ENCODE assay signal across 30 mouse cellular contexts in genomic region chr7:112452471-112452870, GRCm38 (mm10). TPM values are rescaled to one million over a fixed set of nuclear protein-coding genes. Genes with fewer than 3 reads are reported as not detected.
DNase-seq lines count a peak whose midpoint lies in the region; ATAC-seq lines count a peak whose summit lies in the region.
"Had no signal": no experiment of that assay in that cellular context is flagged by ENCODE, and none has a peak within 500 bp of the region (broad histone marks: within the 10 kb centered on the region; RNA-seq: fewer than 3 reads in every experiment).

No protein-coding gene starts in this region.

- WGBS in embryonic facial prominence, embryonic 13.5 days = 54% methylated on average over 5 of the region's 5 CpGs
- 68% methylated on average over 5 of the region's 5 CpGs for WGBS in embryonic facial prominence, embryonic 10.5 days
- WGBS in midbrain, embryonic 11.5 days = 70% methylated on average over 5 of the region's 5 CpGs
- WGBS in midbrain, embryonic 15.5 days = 66% methylated on average over 5 of the region's 5 CpGs
- 28% methylated on average over 5 of the region's 5 CpGs for WGBS in stomach, embryonic 14.5 days

- no peaks in the 10 kb centered on the region for H3K9me3 ChIP-seq in embryonic facial prominence, embryonic 13.5 days
- H3K9me3 ChIP-seq in embryonic facial prominence, embryonic 10.5 days = no peaks in the 10 kb centered on the region
- H3K9me3 ChIP-seq in midbrain, embryonic 11.5 days (ENCODE audit: control insufficient read depth, low read length) = no peaks in the 10 kb centered on the region
- H3K9me3 ChIP-seq in midbrain, embryonic 15.5 days = no peaks in the 10 kb centered on the region
- H3K9me3 ChIP-seq in stomach, embryonic 14.5 days (ENCODE audit: control insufficient read depth, low read depth, low read length) = no peaks in the 10 kb centered on the region

- no peaks in the 10 kb centered on the region for H3K36me3 ChIP-seq in embryonic facial prominence, embryonic 13.5 days
- no peaks in the 10 kb centered on the region for H3K36me3 ChIP-seq in embryonic facial prominence, embryonic 10.5 days (replicated peaks)
- H3K36me3 ChIP-seq in midbrain, embryonic 11.5 days (ENCODE audit: control insufficient read depth, insufficient read depth, low read length) = no peaks in the 10 kb centered on the region
- no peaks in the 10 kb centered on the region for H3K36me3 ChIP-seq in midbrain, embryonic 15.5 days (replicated peaks)
- H3K36me3 ChIP-seq in stomach, embryonic 14.5 days (ENCODE audit: control insufficient read depth, insufficient read depth, low read length) = no peaks in the 10 kb centered on the region
- H3K36me3 ChIP-seq: G1E had no signal

- ATAC-seq in embryonic facial prominence, embryonic 13.5 days (ENCODE audit: insufficient number of reproducible peaks, insufficient read depth, low FRiP score, low TSS enrichment, low read depth) = no peak
- ATAC-seq in midbrain, embryonic 11.5 days (ENCODE audit: low FRiP score) = no peak
- ATAC-seq in midbrain, embryonic 15.5 days (replicated peaks) = no peak
- no peak for ATAC-seq in stomach, embryonic 14.5 days (ENCODE audit: insufficient number of reproducible peaks, insufficient read depth, low FRiP score, low read depth)
- ATAC-seq: forebrain, embryonic 14.5 days; midbrain, embryonic 16.5 days had no signal

- no peak for DNase-seq in embryonic facial prominence, embryonic 10.5 days (ENCODE audit: low spot score)
- DNase-seq in midbrain, embryonic 11.5 days (ENCODE audit: low spot score, missing footprints) = peak; percentile 81
- no peak for DNase-seq in layer of hippocampus, postnatal 10 days (ENCODE audit: low spot score in 2 of 2)
- no peak for DNase-seq in left cerebral cortex, adult 8-10 months (ENCODE audit: low spot score in 2 of 2)
- no peak for DNase-seq in spleen, postnatal 36 days (ENCODE audit: low spot score in 2 of 2)
- DNase-seq: adrenal gland, postnatal 14 days; cerebellum, adult 11 months; cerebellum, adult 9-10 months; cerebellum, postnatal 36 days; gastrocnemius, postnatal 25 days; heart, adult 11 months; kidney, adult 8-10 months; kidney, postnatal 4 days; liver; right cerebral cortex, postnatal 25 days; thymus, postnatal 14 days had no signal

- no peak overlapping the region for H3K4me3 ChIP-seq in embryonic facial prominence, embryonic 13.5 days
- H3K4me3 ChIP-seq in embryonic facial prominence, embryonic 10.5 days = no peak overlapping the region
- H3K4me3 ChIP-seq in midbrain, embryonic 11.5 days (ENCODE audit: low read depth, low read length) = no peak overlapping the region
- no peak overlapping the region for H3K4me3 ChIP-seq in midbrain, embryonic 15.5 days
- no peak overlapping the region for H3K4me3 ChIP-seq in stomach, embryonic 14.5 days (ENCODE audit: low read depth, low read length)

- H3K27ac ChIP-seq in embryonic facial prominence, embryonic 13.5 days = 0 out of 2 replicates have a peak overlapping the region, but pooled peaks have one; percentile 53
- H3K27ac ChIP-seq in embryonic facial prominence, embryonic 10.5 days (replicated peaks) = no peak overlapping the region
- no peak overlapping the region for H3K27ac ChIP-seq in midbrain, embryonic 11.5 days (ENCODE audit: low read depth, low read length)
- H3K27ac ChIP-seq in midbrain, embryonic 15.5 days = no peak overlapping the region
- H3K27ac ChIP-seq in stomach, embryonic 14.5 days (ENCODE audit: low read length) = peak overlapping the region; percentile 71; the same call in 1 of the 2 replicates
- H3K27ac ChIP-seq: hindbrain, embryonic 14.5 days; kidney, postnatal 0 days; liver, embryonic 14.5 days; macrophage had no signal

- H3K4me2 ChIP-seq in embryonic facial prominence, embryonic 13.5 days = no peak overlapping the region
- H3K4me2 ChIP-seq in midbrain, embryonic 11.5 days = no peak overlapping the region
- H3K4me2 ChIP-seq in midbrain, embryonic 15.5 days = no peak overlapping the region
- H3K4me2 ChIP-seq in stomach, embryonic 14.5 days (replicated peaks; ENCODE audit: low read depth, low read length) = no peak overlapping the region
- H3K4me2 ChIP-seq: heart, embryonic 11.5 days; hindbrain, embryonic 14.5 days had no signal

- no peaks in the 10 kb centered on the region for H3K27me3 ChIP-seq in embryonic facial prominence, embryonic 13.5 days
- H3K27me3 ChIP-seq in embryonic facial prominence, embryonic 10.5 days (replicated peaks; ENCODE audit: low read depth, poor library complexity, severe bottlenecking) = no peaks in the 10 kb centered on the region
- H3K27me3 ChIP-seq in midbrain, embryonic 11.5 days (ENCODE audit: control insufficient read depth, insufficient read depth, low read length) = no peaks in the 10 kb centered on the region
- no peaks in the 10 kb centered on the region for H3K27me3 ChIP-seq in midbrain, embryonic 15.5 days (replicated peaks)
- no peaks in the 10 kb centered on the region for H3K27me3 ChIP-seq in stomach, embryonic 14.5 days (ENCODE audit: control insufficient read depth, insufficient read depth, low read length)
- H3K27me3 ChIP-seq: CH12.LX had no signal

- peaks cover 35% of the 10 kb centered on the region for H3K4me1 ChIP-seq in embryonic facial prominence, embryonic 13.5 days
- peaks cover 36% of the 10 kb centered on the region for H3K4me1 ChIP-seq in embryonic facial prominence, embryonic 10.5 days
- H3K4me1 ChIP-seq in midbrain, embryonic 11.5 days (ENCODE audit: control insufficient read depth, insufficient read depth, low read length) = peaks cover 10% of the 10 kb centered on the region; the same call in 1 of the 2 replicates
- H3K4me1 ChIP-seq in midbrain, embryonic 15.5 days = peaks cover 12% of the 10 kb centered on the region
- H3K4me1 ChIP-seq in stomach, embryonic 14.5 days (ENCODE audit: control insufficient read depth, insufficient read depth, low read length) = peaks cover 28% of the 10 kb centered on the region

- no peak overlapping the region for H3K9ac ChIP-seq in embryonic facial prominence, embryonic 13.5 days
- no peak overlapping the region for H3K9ac ChIP-seq in midbrain, embryonic 11.5 days (ENCODE audit: low read length)
- H3K9ac ChIP-seq in midbrain, embryonic 15.5 days = no peak overlapping the region
- no peak overlapping the region for H3K9ac ChIP-seq in stomach, embryonic 14.5 days (replicated peaks; ENCODE audit: low read depth, low read length)
- H3K9ac ChIP-seq: hindbrain, embryonic 14.5 days; liver, embryonic 14.5 days had no signal

RNA-seq across cellular contexts. Expression of gene Parva, which starts 25.2 kb away (rescaled TPM):
- 89.1 and 104 TPM in 2 replicates for polyA plus RNA-seq in embryonic facial prominence, embryonic 13.5 days (2015; fragmentation: Nextera tagmentation; extraction: Ambion mirVana)
- 62.7 and 70.3 TPM in 2 replicates for polyA plus RNA-seq in embryonic facial prominence, embryonic 10.5 days (2016; fragmentation: Nextera tagmentation; extraction: Ambion mirVana)
- polyA plus RNA-seq in midbrain, embryonic 11.5 days (2014; fragmentation: Nextera tagmentation; extraction: Ambion mirVana) = 50.0 and 50.2 TPM in 2 replicates
- polyA plus RNA-seq in midbrain, embryonic 15.5 days (2015; fragmentation: Nextera tagmentation; extraction: Ambion mirVana) = 23.9 and 25.7 TPM in 2 replicates
- 128 and 135 TPM in 2 replicates for polyA plus RNA-seq in stomach, embryonic 14.5 days (2014; fragmentation: Nextera tagmentation; extraction: Ambion mirVana)
- 10 to 100 TPM; 50.9 to 56.0 TPM for total RNA-seq in layer of hippocampus, postnatal 10 days (2021)
- 10 to 100 TPM; 46.7 to 58.2 (median 53.1) TPM for total RNA-seq in left cerebral cortex, adult 8-10 months (2022)
- total RNA-seq: hematopoietic stem cell, adult 5-6 weeks; neutrophil, adult 5-6 weeks had no signal
- polyA plus RNA-seq: G1E had no signal

Comparison
In these comparisons a context has a peak if more than half of its experiments do, and no peak if none do; other contexts are left out.
1. H3K27ac ChIP-seq: peak in embryonic facial prominence, embryonic 13.5 days (single experiment) and stomach, embryonic 14.5 days (single experiment); none in embryonic facial prominence, embryonic 10.5 days (single experiment), midbrain, embryonic 11.5 days (single experiment) and midbrain, embryonic 15.5 days (single experiment).